Mouse (Mus musculus) neural tube, embryonic 11.5 days (tissue): ENCODE results near the gene Atraid. TPM values are rescaled to one million over a fixed set of nuclear protein-coding genes. Genes with fewer than 3 reads are reported as not detected.
"Not testable (repeated sequence)": the region's sequence is repeated elsewhere in the genome, so short reads cannot be mapped to it uniquely, and the experiment has no call there.

ENCODE experiments used
- ATAC-seq: fragments of 200-750 bp; cut with Nextera tagmentation; 2 replicates; pipeline ENCODE4 v1.8.0; 2017; ENCODE audit warnings: moderate number of reproducible peaks, mild to moderate bottlenecking, moderate TSS enrichment, moderate library complexity; ENCODE audit not compliant: insufficient read depth, low FRiP score, low TSS enrichment
- DNase-seq: peaks from one replicate; pipeline ENCODE4 v3.0.0-alpha.2; 2015; ENCODE audit warnings: low spot score
- H3K27ac ChIP-seq: fragments of 300-500 bp; sonication (generic); 2 replicates; pipeline ENCODE4 v1.5.1; 2014; ENCODE audit warnings: low read depth, mild to moderate bottlenecking, low read length
- H3K27me3 ChIP-seq: fragments of 300-500 bp; sonication (generic); 2 replicates; pipeline ENCODE4 v1.6.1; 2014; ENCODE audit warnings: mild to moderate bottlenecking, low read length, mixed read lengths; ENCODE audit not compliant: control insufficient read depth, insufficient read depth
- H3K36me3 ChIP-seq: fragments of 300-500 bp; sonication (generic); 2 replicates; pipeline ENCODE4 v1.6.1; 2014; ENCODE audit warnings: mild to moderate bottlenecking, low read length, moderate library complexity, mixed read lengths; ENCODE audit not compliant: control insufficient read depth, insufficient read depth
- H3K4me1 ChIP-seq: fragments of 300-500 bp; sonication (generic); 2 replicates; pipeline ENCODE4 v1.6.1; 2014; ENCODE audit warnings: low read length, mixed read lengths; ENCODE audit not compliant: control insufficient read depth, insufficient read depth
- H3K4me2 ChIP-seq: fragments of 300-500 bp; sonication (generic); 2 replicates; pipeline ENCODE4 v1.6.1; 2014; ENCODE audit warnings: low read depth, mild to moderate bottlenecking, moderate library complexity
- H3K4me3 ChIP-seq: fragments of 300-500 bp; sonication (generic); 2 replicates; pipeline ENCODE4 v1.5.1; 2014; ENCODE audit warnings: low read depth, low read length
- H3K9ac ChIP-seq: fragments of 300-500 bp; sonication (generic); 2 replicates; pipeline ENCODE4 v1.6.1; 2014; ENCODE audit warnings: mild to moderate bottlenecking, low read length
- H3K9me3 ChIP-seq: fragments of 300-500 bp; sonication (generic); 2 replicates; pipeline ENCODE4 v1.6.1; 2016; ENCODE audit warnings: low read length; ENCODE audit not compliant: control insufficient read depth
- WGBS: fragments of 180-500 bp; shearing (Covaris S2); extraction: QIAGEN DNeasy Blood & Tissue Kit; methylation state at CpG from one replicate; pipeline ENCODE4 v1.1.7; 2014; 5-methylcytosine and 5-hydroxymethylcytosine counted together
- polyA plus RNA-seq: library from polyadenylated mRNA; unstranded; fragments of >200 nt; fragmentation: Nextera tagmentation; extraction: Ambion mirVana; gene quantifications from 2 replicates; pipeline ENCODE4 v1.2.1, GENCODE M21; 2014

Gene Atraid
- polyA plus RNA-seq, 1 experiment from 2014 or later, result 95.1 TPM

DNA sequence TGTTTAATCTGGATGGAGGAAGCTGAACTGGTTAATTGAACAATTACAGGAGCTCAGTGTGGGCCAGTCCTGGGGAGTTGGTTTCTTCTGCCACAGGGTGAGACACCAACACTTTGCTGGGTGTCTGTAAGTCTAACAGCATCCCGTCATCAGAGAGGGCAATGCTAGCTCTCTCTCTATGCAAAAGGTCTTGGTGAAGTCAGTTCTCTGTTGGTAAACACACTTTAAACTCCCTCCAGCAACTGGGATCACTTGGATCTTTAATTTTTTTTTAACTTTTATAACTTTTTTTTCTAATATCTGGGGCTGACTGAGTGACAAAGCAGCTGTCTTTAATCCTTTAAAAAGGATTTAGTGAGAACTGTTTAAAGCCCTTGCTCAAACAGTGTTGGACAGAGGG lies 25.4 kb upstream of the Atraid start:
- H3K36me3 ChIP-seq, result no peaks in the 10 kb centered on the region
- no peaks in the 10 kb centered on the region for H3K27me3 ChIP-seq
- no peak overlapping the region for H3K27ac ChIP-seq
- DNase-seq, result no peak
- 38% methylated on average over 1 of the region's 1 CpGs for WGBS
- ATAC-seq, result no peak
- no peak overlapping the region for H3K4me3 ChIP-seq
- no peak overlapping the region for H3K4me2 ChIP-seq
- H3K4me1 ChIP-seq, result no peaks in the 10 kb centered on the region
- no peak overlapping the region for H3K9ac ChIP-seq
- H3K9me3 ChIP-seq, result no peaks in the 10 kb centered on the region

DNA sequence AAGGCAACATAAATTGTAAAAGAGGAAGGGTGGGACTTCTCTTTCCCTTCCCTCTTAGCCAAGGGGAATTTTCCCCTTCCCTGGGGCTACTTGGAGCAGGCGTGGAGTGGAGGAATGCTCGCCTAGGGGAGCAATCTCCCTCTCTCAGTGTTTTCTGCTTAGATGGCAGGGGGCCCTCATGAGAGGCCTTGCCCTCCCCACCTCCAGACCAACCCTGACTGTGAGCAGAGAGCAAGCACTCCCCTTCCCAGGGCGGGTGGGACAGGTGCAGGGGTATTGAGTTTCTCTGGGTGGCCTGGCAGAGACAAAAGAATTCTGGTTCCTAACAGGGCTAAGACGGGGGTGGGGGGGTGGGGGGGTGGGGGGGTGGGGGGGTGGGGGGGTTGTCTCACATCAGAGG lies 24.9 kb upstream of the Atraid start:
- 3% methylated on average over 4 of the region's 4 CpGs for WGBS
- ATAC-seq, result no peak
- Histone ChIP-seq H3K36me3 (no peaks in the 10 kb centered on the region), H3K9ac (no peak overlapping the region), H3K4me3 (no peak overlapping the region), H3K9me3 (no peaks in the 10 kb centered on the region), H3K27ac (no peak overlapping the region), H3K4me2 (no peak overlapping the region), H3K4me1 (no peaks in the 10 kb centered on the region), H3K27me3 (no peaks in the 10 kb centered on the region)
- no peak for DNase-seq

GRCm38 (mm10) chr5:31024641-31025040 lies 23.5 kb upstream of the Atraid start:
- Histone ChIP-seq H3K4me3 (no peak overlapping the region), H3K36me3 (no peaks in the 10 kb centered on the region), H3K9ac (no peak overlapping the region), H3K27me3 (no peaks in the 10 kb centered on the region), H3K27ac (no peak overlapping the region), H3K4me1 (no peaks in the 10 kb centered on the region), H3K4me2 (no peak overlapping the region), H3K9me3 (no peaks in the 10 kb centered on the region)
- no peak for ATAC-seq
- DNase-seq, result no peak

DNA sequence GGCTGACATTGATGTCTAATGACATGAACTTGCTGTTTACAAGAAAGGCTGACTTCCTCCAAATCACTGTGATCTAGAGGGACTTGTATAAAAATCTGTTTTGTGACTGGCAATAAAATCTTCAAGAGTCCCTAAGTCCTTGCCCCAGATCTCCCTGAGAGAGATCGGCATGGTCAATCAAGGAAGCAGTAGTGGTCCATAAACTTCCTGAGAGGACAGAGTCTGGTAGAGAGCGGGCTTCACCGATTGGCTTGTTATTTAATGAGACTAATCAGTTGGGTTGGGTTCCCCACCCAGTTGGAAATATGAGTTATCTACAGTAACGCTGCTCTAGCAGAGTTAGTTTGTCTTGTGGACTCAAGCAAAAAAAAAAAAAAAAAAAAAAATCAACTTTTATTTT lies 17.2 kb upstream of the Atraid start:
- Histone ChIP-seq H3K4me2 (no peak overlapping the region), H3K9ac (no peak overlapping the region), H3K27ac (no peak overlapping the region), H3K9me3 (no peaks in the 10 kb centered on the region), H3K4me1 (no peaks in the 10 kb centered on the region), H3K27me3 (no peaks in the 10 kb centered on the region), H3K4me3 (no peak overlapping the region), H3K36me3 (no peaks in the 10 kb centered on the region)
- no peak for ATAC-seq
- DNase-seq, result no peak
- WGBS, result 73% methylated on average over 4 of the region's 4 CpGs

- no peak for DNase-seq
- Histone ChIP-seq H3K4me1 (no peaks in the 10 kb centered on the region), H3K4me3 (no peak overlapping the region), H3K9me3 (no peaks in the 10 kb centered on the region), H3K27me3 (no peaks in the 10 kb centered on the region), H3K4me2 (no peak overlapping the region), H3K27ac (no peak overlapping the region), H3K9ac (no peak overlapping the region), H3K36me3 (no peaks in the 10 kb centered on the region)
- no peak for ATAC-seq
- WGBS, result 88% methylated on average over 8 of the region's 8 CpGs
Observed at GRCm38 (mm10) chr5:31031508-31031907, 16.6 kb upstream of the Atraid start.

- no peaks in the 10 kb centered on the region for H3K4me1 ChIP-seq
- 91% methylated on average over 6 of the region's 6 CpGs for WGBS
- H3K4me2 ChIP-seq, result no peak overlapping the region
- no peak overlapping the region for H3K4me3 ChIP-seq
- no peaks in the 10 kb centered on the region for H3K27me3 ChIP-seq
- no peaks in the 10 kb centered on the region for H3K9me3 ChIP-seq
- DNase-seq (no peak), ATAC-seq (no peak)
- H3K36me3 ChIP-seq, result no peaks in the 10 kb centered on the region
- no peak overlapping the region for H3K9ac ChIP-seq
- H3K27ac ChIP-seq, result no peak overlapping the region
Observed at GRCm38 (mm10) chr5:31034669-31035068, 13.4 kb upstream of the Atraid start.

- H3K27ac ChIP-seq, H3K4me2 ChIP-seq, H3K4me3 ChIP-seq, DNase-seq, H3K27me3 ChIP-seq, ATAC-seq, H3K4me1 ChIP-seq, H3K9ac ChIP-seq, H3K36me3 ChIP-seq, H3K9me3 ChIP-seq: not testable (repeated sequence)
- WGBS, result 87% methylated on average over 11 of the region's 11 CpGs
Observed at GRCm38 (mm10) chr5:31036556-31036955, 11.6 kb upstream of the Atraid start.

GRCm38 (mm10) chr5:31038171-31038845 lies 9.8 kb upstream of the Atraid start:
- Histone ChIP-seq H3K27me3 (no peaks in the 10 kb centered on the region), H3K4me2 (no peak overlapping the region), H3K36me3 (no peaks in the 10 kb centered on the region), H3K4me3 (no peak overlapping the region), H3K27ac (no peak overlapping the region), H3K9me3 (no peaks in the 10 kb centered on the region), H3K4me1 (no peaks in the 10 kb centered on the region), H3K9ac (no peak overlapping the region)
- DNase-seq (no peak), ATAC-seq (no peak)
- 87% methylated on average over 7 of the region's 7 CpGs for WGBS

DNA sequence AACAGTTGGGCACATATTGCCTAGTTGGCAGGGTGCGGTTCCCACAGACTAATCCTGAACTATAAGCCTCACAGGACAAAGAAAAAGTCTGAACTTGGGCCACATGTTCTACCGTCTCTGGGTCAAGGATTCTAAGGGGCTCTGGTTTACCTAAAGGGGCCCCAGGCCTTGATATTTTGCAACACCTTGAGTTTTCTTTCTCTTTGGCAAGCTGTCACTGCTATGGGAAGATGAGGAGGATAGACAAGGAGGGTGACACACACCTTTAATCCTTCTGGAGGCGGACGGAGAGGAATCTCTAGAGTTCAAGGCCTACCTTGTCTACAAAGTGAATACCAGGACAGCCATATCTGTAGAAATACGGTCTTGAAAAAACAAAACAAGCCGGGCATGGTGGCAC lies 1.7 kb upstream of the Atraid start:
- no peaks in the 10 kb centered on the region for H3K36me3 ChIP-seq
- no peak for ATAC-seq
- H3K4me3 ChIP-seq, result no peak overlapping the region
- no peaks in the 10 kb centered on the region for H3K9me3 ChIP-seq
- DNase-seq, result no peak
- H3K4me2 ChIP-seq, result no peak overlapping the region
- H3K27me3 ChIP-seq, result no peaks in the 10 kb centered on the region
- no peak overlapping the region for H3K9ac ChIP-seq
- H3K4me1 ChIP-seq, result peaks cover 4% of the 10 kb centered on the region; the same call in 1 of the 2 replicates
- 92% methylated on average over 6 of the region's 6 CpGs for WGBS
- H3K27ac ChIP-seq, result no peak overlapping the region
